Mouse (Mus musculus) E14TG2a.4 (cell line): ENCODE measurements at regions not wholly inside any gene's neighbourhood (a gene's known extent, or its start where the extent isn't known, plus 50 kb on each side); places are given as distances from the start of the nearest gene placed in this dataset.

ENCODE experiments used
- CTCF ChIP-seq: conservative IDR thresholded peaks from 2 replicates; pipeline ENCODE4 v1.5.1; 2014; ENCODE audit warnings: low read length
- NANOG ChIP-seq: IDR thresholded peaks from 2 replicates; pipeline ENCODE4 v1.6.1; 2014; ENCODE audit warnings: borderline replicate concordance, low read length, mixed read lengths
- POU5F1 ChIP-seq: IDR thresholded peaks from 2 replicates; pipeline ENCODE4 v1.6.1; 2014; ENCODE audit warnings: low read length, borderline replicate concordance

DNA sequence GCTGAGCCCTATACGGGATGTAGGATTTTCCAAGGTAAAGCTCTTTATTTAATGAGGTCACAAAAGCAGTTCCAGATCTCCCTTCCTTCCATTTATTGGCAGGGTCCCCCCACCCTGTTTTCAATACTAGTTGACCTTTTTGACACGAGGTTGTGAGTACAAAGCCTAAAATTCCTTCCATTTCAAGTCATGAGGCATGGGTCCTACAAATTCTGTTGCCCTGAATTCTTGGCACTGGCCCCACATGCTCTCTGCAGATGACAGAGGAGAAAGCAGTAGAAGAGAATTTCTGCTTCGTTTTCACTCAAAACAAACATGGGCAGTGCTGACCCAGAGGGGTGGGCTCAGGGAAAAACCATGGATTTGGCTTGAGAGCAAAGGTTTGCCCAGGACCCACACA is 170.4 kb downstream of the Ktn1 start:
- TF ChIP-seq CTCF (no peak), NANOG (no peak), POU5F1 (no peak)
